In the genomic region with DNA sequence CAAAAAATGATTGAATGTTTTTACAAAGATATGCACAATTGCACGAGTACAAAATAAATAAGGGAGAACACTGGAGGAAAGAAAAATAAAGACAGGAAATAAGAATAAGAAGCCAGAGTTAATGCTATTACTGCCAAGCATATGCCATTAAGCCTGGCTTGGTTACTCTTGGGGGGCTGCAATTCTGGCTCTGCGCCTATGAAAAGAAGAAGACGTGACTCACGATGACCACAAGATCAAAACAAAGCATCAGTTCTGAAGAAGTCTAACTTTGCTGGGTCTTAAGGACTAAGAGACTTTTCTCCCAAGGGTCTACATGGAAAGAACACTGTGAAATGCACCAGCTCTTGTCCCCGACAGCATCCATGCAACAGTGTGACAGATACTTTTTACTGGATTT, we compare ENCODE assay signal across 17 mouse cellular contexts.
"Had no signal": no experiment of that assay in that cellular context is flagged by ENCODE, and none has a peak within 500 bp of the region (broad histone marks: within the 10 kb centered on the region; RNA-seq: fewer than 3 reads in every experiment).

No protein-coding gene starts in this region.

- H3K36me3 ChIP-seq: midbrain, embryonic 12.5 days; midbrain, embryonic 15.5 days; stomach, embryonic 15.5 days had no signal

- H3K27me3 ChIP-seq: midbrain, embryonic 12.5 days; midbrain, embryonic 15.5 days; stomach, embryonic 15.5 days had no signal

- H3K4me3 ChIP-seq: left cerebral cortex, adult 2 months; midbrain, embryonic 12.5 days; midbrain, embryonic 15.5 days; stomach, embryonic 15.5 days had no signal

- H3K9ac ChIP-seq: liver, embryonic 14.5 days; liver, postnatal 0 days; midbrain, embryonic 12.5 days; midbrain, embryonic 15.5 days; stomach, embryonic 15.5 days had no signal

- DNase-seq: kidney, adult 18-20 months; kidney, postnatal 10 days; kidney, postnatal 36 days; layer of hippocampus, postnatal 36 days; liver, postnatal 0 days; lung, postnatal 14 days; lung, postnatal 4 days; right cerebral cortex, adult 18-20 months; right cerebral cortex, postnatal 14 days; right cerebral cortex, postnatal 4 days; thymus, postnatal 25 days had no signal

- ATAC-seq: liver, postnatal 0 days; midbrain, embryonic 15.5 days had no signal

- H3K4me2 ChIP-seq: liver, embryonic 11.5 days; midbrain, embryonic 12.5 days; midbrain, embryonic 15.5 days; stomach, embryonic 15.5 days had no signal

- H3K27ac ChIP-seq: left cerebral cortex, adult 2 months; liver, embryonic 14.5 days; midbrain, embryonic 12.5 days; midbrain, embryonic 15.5 days; stomach, embryonic 15.5 days had no signal

- H3K9me3 ChIP-seq: midbrain, embryonic 12.5 days; midbrain, embryonic 15.5 days; stomach, embryonic 15.5 days had no signal

- H3K4me1 ChIP-seq: midbrain, embryonic 12.5 days; midbrain, embryonic 15.5 days; stomach, embryonic 15.5 days had no signal
